Mouse (Mus musculus) liver, postnatal 0 days (tissue): ENCODE measurements around the gene Sac3d1.

Experiments
- CTCF ChIP-seq: sonication (generic); IDR thresholded peaks from 2 replicates; pipeline ENCODE4 v1.5.1; 2016; ENCODE audit warnings: antibody characterized with exemption, low read depth
- EP300 ChIP-seq: IDR thresholded peaks from 2 replicates; pipeline ENCODE4 v1.6.1; 2016; ENCODE audit warnings: antibody characterized with exemption, low read depth, mild to moderate bottlenecking

DNA sequence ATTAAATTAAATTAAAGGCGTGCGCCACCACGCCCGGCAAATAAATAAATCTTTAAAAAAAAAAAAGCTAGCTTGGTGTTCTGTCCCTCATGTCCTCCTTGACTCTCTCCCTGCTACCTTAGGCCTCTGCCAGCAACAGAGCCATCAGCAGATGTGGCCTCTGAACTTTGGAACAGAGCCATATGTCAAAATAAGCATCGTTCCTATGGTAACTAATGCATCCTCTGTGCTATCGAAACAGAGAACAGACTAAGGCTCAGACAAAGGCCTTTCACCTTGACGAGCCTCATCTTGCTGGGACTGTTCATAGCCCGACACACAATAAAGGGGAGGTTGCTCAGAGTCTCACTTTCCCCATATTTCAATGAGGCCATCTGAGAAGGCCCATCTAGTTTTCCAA lies 4.9 kb upstream of the Sac3d1 start:
- TF ChIP-seq CTCF (no peak), EP300 (no peak)
